Mouse (Mus musculus) olfactory bulb, adult 2 months (tissue): Measurements from ENCODE around the gene Gm10392.

ENCODE experiments used
- CTCF ChIP-seq: fragments of 200-500 bp; IDR thresholded peaks from 2 replicates; pipeline ENCODE4 v1.5.1; 2012; ENCODE audit warnings: low read depth, mild to moderate bottlenecking, low read length, moderate library complexity; ENCODE audit not compliant: insufficient read depth
- POLR2A ChIP-seq: fragments of 200-500 bp; IDR thresholded peaks from 2 replicates; pipeline ENCODE4 v1.6.1; 2012; ENCODE audit warnings: mild to moderate bottlenecking, low read depth, low read length, moderate library complexity; ENCODE audit not compliant: insufficient read depth

DNA sequence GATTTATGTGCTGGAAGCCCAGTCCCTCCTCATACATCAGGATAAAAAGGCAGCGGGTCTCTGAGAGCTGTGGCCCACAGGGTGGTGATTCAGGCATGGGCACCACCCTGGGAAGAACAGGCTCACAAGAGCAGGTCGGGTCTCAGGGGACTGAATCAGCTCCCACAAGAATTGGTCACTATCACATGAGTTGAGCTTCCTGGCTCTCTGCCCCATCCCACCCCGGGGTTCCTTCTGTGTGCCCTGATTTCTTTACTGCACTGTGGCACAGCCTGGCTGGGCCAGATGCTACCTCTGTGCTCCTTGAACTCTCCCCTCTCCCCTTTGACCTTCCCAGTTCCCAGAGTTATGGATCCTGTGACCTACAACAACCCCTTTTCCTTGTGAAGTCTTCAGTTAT, 36.0 kb downstream of the Gm10392 start:
- TF ChIP-seq CTCF (no peak), POLR2A (no peak)
